Mouse (Mus musculus): Measurements from ENCODE around the gene Olfr667. TPM values are rescaled to one million over a fixed set of nuclear protein-coding genes. Genes with fewer than 3 reads are reported as not detected.

Gene Olfr667
- not detected in 2 replicates for total RNA-seq (2017)

DNA sequence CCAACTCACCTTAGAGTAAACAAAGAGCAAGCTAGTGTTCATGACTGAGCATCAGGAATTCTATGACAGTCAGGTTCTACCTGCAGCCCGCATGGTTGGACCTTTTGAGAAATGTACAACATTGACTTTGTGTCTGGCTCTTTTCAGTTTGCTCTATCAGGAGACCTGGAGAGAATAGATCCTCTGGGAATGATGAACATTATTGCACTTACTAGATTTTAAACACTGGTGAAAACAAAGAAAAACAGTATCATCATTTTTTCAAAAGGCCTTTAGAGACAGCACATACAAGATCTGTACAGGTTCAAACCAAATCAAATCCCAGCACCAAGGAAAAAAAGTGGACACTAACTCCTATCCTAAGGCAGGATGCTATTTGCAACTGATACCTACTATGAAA is at the start of gene Olfr667:
Olfr667 (minus strand) TSS at position 101 of the 400 bp plus-strand sequence.
- no peak for ATAC-seq (replicated peaks; ENCODE audit: low read depth, poor library complexity, severe bottlenecking)

DNA sequence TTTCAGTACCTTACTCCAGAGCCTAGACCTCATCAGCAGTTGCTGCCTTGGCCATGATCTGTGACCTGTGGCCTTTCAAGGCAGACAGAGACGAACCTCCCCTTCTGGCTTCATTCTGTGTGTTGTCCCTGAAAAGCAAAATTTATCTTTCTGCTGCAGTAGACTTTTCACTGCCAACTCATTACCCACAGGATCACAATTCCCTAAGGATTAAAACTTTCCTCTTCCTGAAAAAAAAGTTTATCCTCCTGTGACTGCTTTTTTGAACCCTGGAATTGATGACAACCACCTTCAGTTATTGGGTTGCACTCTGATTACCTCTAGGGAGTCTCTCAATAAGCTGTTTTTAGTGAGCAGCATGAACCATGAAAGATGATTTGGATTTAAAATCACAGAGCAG is 41.2 kb upstream of the Olfr667 start, which contains the start of gene Olfr670:
Olfr670 (minus strand) TSS at position 101 of the 400 bp plus-strand sequence.
- ATAC-seq (replicated peaks; ENCODE audit: low read depth, poor library complexity, severe bottlenecking) = no peak

DNA sequence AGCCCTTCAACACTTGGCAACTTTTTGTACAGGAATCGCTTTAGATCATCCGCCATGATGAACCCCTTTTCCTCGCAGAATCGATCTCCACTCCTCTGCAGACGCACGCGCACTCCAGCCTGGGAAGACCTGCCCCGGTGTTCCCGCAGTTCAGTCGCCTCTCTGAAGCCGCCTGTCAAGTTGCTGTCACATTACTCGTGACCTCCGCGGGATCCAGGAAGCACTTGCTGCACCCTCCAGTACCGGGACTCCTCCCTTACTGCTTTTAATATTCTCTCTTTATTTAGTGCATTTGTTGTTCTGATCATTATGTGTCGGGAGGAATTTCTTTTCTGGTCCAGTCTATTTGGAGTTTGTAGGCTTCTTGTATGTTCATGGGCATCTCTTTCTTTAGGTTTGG is 29.0 kb upstream of the Olfr667 start:
- peak; percentile 77 for ATAC-seq (replicated peaks; ENCODE audit: low read depth, poor library complexity, severe bottlenecking)

DNA sequence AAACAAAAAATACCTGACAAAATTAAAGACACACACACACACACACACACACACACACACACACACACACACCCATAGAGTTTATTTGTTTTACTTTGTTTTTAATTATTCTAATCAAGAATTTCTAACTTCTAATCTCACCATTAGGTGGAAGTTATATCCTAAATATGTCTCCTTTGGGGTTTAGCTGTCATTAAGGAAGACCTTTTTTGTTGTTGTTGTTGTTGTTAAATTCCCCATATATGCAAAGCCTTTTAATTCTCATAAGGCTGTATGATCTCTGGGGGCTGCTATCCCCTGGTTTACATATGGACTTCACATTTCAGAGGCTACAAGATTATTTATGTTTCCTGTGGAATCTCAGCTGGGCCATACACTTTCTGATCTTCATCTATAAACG is 12.7 kb upstream of the Olfr667 start, which contains the start of gene Olfr669:
Olfr669 (plus strand) TSS at position 301 of the 400 bp plus-strand sequence.
- no peak for ATAC-seq (replicated peaks; ENCODE audit: low read depth, poor library complexity, severe bottlenecking)

DNA sequence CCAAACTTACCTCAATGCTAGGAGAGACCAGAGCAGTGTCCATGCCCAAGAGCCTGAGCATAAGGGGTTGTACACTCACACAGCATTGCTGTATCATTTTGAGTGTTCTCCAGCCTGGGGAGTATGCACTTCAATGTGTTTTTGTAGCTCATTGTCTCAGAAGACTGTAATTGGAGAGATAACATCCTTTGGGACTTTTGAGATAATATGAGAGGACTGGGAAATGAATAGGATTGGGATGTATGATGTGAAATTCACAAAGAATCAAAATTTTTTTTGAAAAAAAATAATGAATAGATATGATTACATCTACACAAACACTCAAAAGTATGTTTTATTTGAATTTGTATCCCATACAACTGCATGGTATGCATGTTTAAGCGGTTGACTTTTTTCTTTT is 6.7 kb upstream of the Olfr667 start, which contains the start of gene Olfr668:
Olfr668 (minus strand) TSS at position 101 of the 400 bp plus-strand sequence.
- ATAC-seq (replicated peaks; ENCODE audit: low read depth, poor library complexity, severe bottlenecking) = no peak

DNA sequence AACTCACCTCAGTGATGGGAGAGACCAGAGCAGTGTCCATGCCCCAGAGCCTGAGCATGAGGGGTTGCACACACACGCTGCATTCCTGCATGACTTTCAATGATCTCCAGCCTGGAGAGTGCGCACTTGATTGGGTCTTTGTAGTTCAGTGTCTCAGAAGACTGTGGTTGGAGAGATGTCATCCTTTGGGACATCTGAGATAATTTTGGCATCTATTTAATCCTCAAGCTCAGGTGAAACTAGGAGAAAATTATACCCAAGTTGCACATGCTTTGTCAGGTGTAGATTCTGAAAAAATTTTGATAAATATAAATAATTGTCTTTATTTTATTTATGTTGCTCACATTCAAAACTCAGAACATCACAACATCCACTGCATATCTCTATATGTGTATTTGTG is 25.4 kb downstream of the Olfr667 start, which contains the start of gene Olfr666:
Olfr666 (minus strand) TSS at position 101 of the 400 bp plus-strand sequence.
- no peak for ATAC-seq (replicated peaks; ENCODE audit: low read depth, poor library complexity, severe bottlenecking)

DNA sequence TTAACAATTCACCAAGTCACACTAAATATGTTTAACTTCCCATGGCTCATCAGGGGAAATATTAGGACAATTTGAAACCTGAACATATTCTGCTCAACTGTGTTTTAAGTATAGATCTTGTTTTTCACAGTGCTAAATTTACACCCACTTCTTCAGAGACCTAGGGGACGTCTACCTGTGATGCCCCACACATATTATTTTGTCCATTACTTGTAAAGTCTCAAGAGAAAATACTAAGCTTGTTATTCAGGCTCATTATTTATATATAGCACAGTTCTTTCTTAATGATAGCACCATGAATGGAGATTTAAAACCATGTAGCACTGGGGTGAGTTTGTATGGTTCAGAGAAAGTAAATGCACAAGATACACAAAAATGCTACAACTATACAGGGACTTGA is 43.6 kb downstream of the Olfr667 start, which contains the start of gene Olfr665:
Olfr665 (plus strand) TSS at position 301 of the 400 bp plus-strand sequence.
- no peak for ATAC-seq (replicated peaks; ENCODE audit: low read depth, poor library complexity, severe bottlenecking)

Other genes starting within 250 kb of the Olfr667 start
- gene Olfr661, start 235.0 kb downstream of the Olfr667 start, total RNA-seq (2017) = not detected in 2 replicates
- gene Usp17le, start 144.0 kb downstream of the Olfr667 start, total RNA-seq (2017) = not detected in 2 replicates
- not detected in 2 replicates for gene Usp17lb, start 78.9 kb downstream of the Olfr667 start, total RNA-seq (2017)
- not detected in 2 replicates for gene Usp17la, start 64.5 kb downstream of the Olfr667 start, total RNA-seq (2017)
- not detected in 2 replicates for gene Olfr665, start 43.5 kb downstream of the Olfr667 start, total RNA-seq (2017)
- gene Olfr666, start 25.5 kb downstream of the Olfr667 start, total RNA-seq (2017) = not detected in 2 replicates
- not detected in 2 replicates for gene Olfr668, start 6.6 kb upstream of the Olfr667 start, total RNA-seq (2017)
- gene Olfr669, start 12.8 kb upstream of the Olfr667 start, total RNA-seq (2017) = not detected in 2 replicates
- not detected in 2 replicates for gene Olfr670, start 41.1 kb upstream of the Olfr667 start, total RNA-seq (2017)
- gene Olfr671, start 57.6 kb upstream of the Olfr667 start, total RNA-seq (2017) = not detected in 2 replicates
- gene Olfr672, start 80.5 kb upstream of the Olfr667 start, total RNA-seq (2017) = not detected in 2 replicates
- gene Olfr675, start 107.0 kb upstream of the Olfr667 start, total RNA-seq (2017) = not detected in 2 replicates
- gene Olfr676, start 111.2 kb upstream of the Olfr667 start, total RNA-seq (2017) = not detected in 2 replicates
- not detected in 2 replicates for gene Olfr677, start 129.9 kb upstream of the Olfr667 start, total RNA-seq (2017)
- not detected in 2 replicates for gene Olfr678, start 143.0 kb upstream of the Olfr667 start, total RNA-seq (2017)
- gene Olfr679, start 159.7 kb upstream of the Olfr667 start, total RNA-seq (2017) = not detected in 2 replicates
- gene Olfr680-ps1, start 171.3 kb upstream of the Olfr667 start, total RNA-seq (2017) = not detected in 2 replicates
- gene Olfr681, start 195.4 kb upstream of the Olfr667 start, total RNA-seq (2017) = not detected in 2 replicates
- gene Olfr683, start 225.5 kb upstream of the Olfr667 start, total RNA-seq (2017) = not detected in 2 replicates
- not detected in 2 replicates for gene Olfr684, start 242.2 kb upstream of the Olfr667 start, total RNA-seq (2017)

All from common myeloid progenitor, adult 5-6 weeks (primary cell).